Mouse (Mus musculus) cortical plate, adult 2 months (tissue): Measurements from ENCODE around the gene Atad3a. TPM values are rescaled to one million over a fixed set of nuclear protein-coding genes. Genes with fewer than 3 reads are reported as not detected.
A peak's percentile ranks its signal among the peaks of the same experiment; 100 is the strongest.

Source experiments
- H3K27ac ChIP-seq: fragments of 200-500 bp; 2 replicates; pipeline ENCODE4 v1.5.1; 2012; ENCODE audit warnings: low read length, control low read depth, inconsistent platforms; ENCODE audit not compliant: insufficient read depth
- H3K4me1 ChIP-seq: fragments of 200-500 bp; 2 replicates; pipeline ENCODE4 v1.6.1; 2011; ENCODE audit warnings: low read length; ENCODE audit not compliant: control insufficient read depth, insufficient read depth
- H3K4me3 ChIP-seq: fragments of 200-500 bp; 2 replicates; pipeline ENCODE4 v1.5.1; 2011; ENCODE audit warnings: mild to moderate bottlenecking, low read length, control low read depth; ENCODE audit not compliant: insufficient read depth
- CTCF ChIP-seq: fragments of 200-500 bp; IDR thresholded peaks from 2 replicates; pipeline ENCODE4 v1.5.1; 2011; ENCODE audit warnings: mild to moderate bottlenecking, control low read depth, low read length; ENCODE audit not compliant: insufficient read depth; ENCODE audit errors: extremely low read depth
- POLR2A ChIP-seq: fragments of 200-500 bp; IDR thresholded peaks from 2 replicates; pipeline ENCODE4 v1.6.1; 2011; ENCODE audit warnings: mild to moderate bottlenecking, low read length, control low read depth; ENCODE audit not compliant: insufficient read depth; ENCODE audit errors: extremely low read depth
- polyA plus RNA-seq: library from polyadenylated mRNA; depleted of rRNA; stranded (reverse); fragments of >200 nt; gene quantifications from 2 replicates; pipeline ENCODE4 v1.2.3, GENCODE M21; 2012

The Atad3a gene
- polyA plus RNA-seq, 1 experiment: 84.4 TPM

DNA sequence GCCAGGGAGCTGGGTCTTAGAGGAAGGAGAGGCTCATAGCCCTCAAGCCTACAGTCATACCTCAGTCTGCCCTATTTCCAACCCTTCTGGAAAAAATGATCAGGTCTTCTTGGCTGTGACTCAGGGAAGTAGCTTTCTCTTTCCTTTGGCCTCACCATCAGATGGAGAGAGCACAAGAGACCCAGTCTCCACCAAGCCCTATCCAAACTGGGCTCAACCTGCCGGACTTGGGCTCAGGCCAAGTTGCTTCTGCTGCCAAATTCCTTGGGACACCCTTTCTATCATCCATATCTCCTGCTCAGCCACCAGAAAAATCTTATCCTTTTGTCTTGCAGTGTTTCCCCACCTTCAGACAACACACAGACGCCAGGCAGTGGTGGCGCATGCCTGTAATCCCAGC, 15.0 kb upstream of the Atad3a start:
- Histone ChIP-seq H3K27ac (peak overlapping the region; percentile 52), H3K4me1 (peaks cover 9% of the 10 kb centered on the region), H3K4me3 (no peak overlapping the region)
- no peak for TF ChIP-seq POLR2A
- TF ChIP-seq CTCF: no peak

DNA sequence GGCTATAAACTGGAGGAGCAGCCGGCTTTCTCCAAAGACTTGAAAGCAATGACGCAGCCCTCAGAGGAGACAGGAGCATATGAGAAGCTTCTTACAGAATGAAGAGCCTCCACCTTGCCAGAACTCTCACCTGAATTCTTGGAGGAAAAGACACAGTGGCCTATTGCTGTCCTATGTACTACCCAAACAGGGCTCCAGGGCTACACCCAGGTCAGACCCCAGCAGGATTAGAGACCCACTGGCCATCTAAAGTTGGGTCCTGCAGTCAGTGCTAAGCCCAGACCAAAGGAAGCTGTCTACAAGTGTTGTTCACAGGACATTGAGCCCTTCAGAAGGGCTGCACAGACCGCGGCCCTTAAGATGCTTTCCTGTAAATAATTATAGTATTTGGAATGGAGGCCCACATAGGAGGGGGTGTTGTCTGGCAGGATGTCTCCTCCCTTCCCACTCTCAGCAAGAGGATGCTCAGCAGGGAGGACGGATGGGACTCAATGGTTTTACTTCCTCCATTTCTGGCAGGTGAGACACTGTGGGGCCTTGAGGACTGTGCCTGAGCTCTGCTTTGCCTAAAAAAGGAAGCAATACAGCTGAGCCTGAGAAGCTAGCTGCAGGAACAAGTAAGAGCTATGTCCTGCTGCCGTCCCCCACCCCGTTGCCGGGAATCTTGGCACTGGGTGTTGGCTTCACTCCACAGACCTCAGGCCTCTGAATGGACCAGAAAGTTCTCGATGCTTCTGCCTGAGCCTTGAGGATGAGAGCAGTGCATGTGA, 14.3 kb upstream of the Atad3a start:
- Histone ChIP-seq H3K4me3 (peak overlapping the region; percentile 31; the same call in 1 of the 2 replicates), H3K27ac (peak overlapping the region; percentile 61), H3K4me1 (peaks cover 9% of the 10 kb centered on the region)
- TF ChIP-seq POLR2A (no peak), CTCF (no peak)

- Histone ChIP-seq H3K4me1 (peaks cover 9% of the 10 kb centered on the region), H3K27ac (peak within 1 kb of the TSS; percentile 61), H3K4me3 (peak within 1 kb of the TSS; percentile 31)
- TF ChIP-seq POLR2A (peak; percentile 96), CTCF (no peak)
Measured at GRCm38 (mm10) chr4:155774280-155774754, 13.4 kb upstream of the Atad3a start, which contains the start of gene Vwa1. TSS of gene Vwa1 (minus strand) at chr4:155774698.

GRCm38 (mm10) chr4:155773335-155774078, 12.6 kb upstream of the Atad3a start:
- TF ChIP-seq CTCF (no peak), POLR2A (no peak)
- no peak overlapping the region for H3K27ac ChIP-seq

GRCm38 (mm10) chr4:155772786-155773185, 11.9 kb upstream of the Atad3a start:
- Histone ChIP-seq H3K27ac (no peak overlapping the region), H3K4me3 (no peak overlapping the region)

More at GRCm38 (mm10) chr4:155773335-155774078, 12.6 kb upstream of the Atad3a start:
- H3K4me1 ChIP-seq: peaks cover 9% of the 10 kb centered on the region
- peak overlapping the region; percentile 31; the same call in 1 of the 2 replicates for H3K4me3 ChIP-seq

GRCm38 (mm10) chr4:155771706-155772105, 10.8 kb upstream of the Atad3a start:
- H3K4me3 ChIP-seq: no peak overlapping the region
- TF ChIP-seq POLR2A: no peak
- no peak for TF ChIP-seq CTCF
- no peak overlapping the region for H3K27ac ChIP-seq
- H3K4me1 ChIP-seq: peaks cover 5% of the 10 kb centered on the region

More at GRCm38 (mm10) chr4:155772786-155773185, 11.9 kb upstream of the Atad3a start:
- TF ChIP-seq CTCF (no peak), POLR2A (no peak)
- peaks cover 9% of the 10 kb centered on the region for H3K4me1 ChIP-seq

GRCm38 (mm10) chr4:155770626-155771025, 9.7 kb upstream of the Atad3a start:
- H3K4me1 ChIP-seq: peaks cover 4% of the 10 kb centered on the region; the same call in 1 of the 2 replicates
- TF ChIP-seq POLR2A (no peak), CTCF (no peak)
- H3K27ac ChIP-seq: 0 out of 2 replicates have a peak overlapping the region, but pooled peaks have one; percentile 31
- H3K4me3 ChIP-seq: peak overlapping the region; percentile 42; the same call in 1 of the 2 replicates

GRCm38 (mm10) chr4:155769880-155770512, 9.1 kb upstream of the Atad3a start:
- H3K4me3 ChIP-seq: peak overlapping the region; percentile 42
- TF ChIP-seq POLR2A: peak; percentile 48; the same call in 1 of the 2 replicates
- peak; percentile 74 for TF ChIP-seq CTCF
- H3K27ac ChIP-seq: peak overlapping the region; percentile 31; the same call in 1 of the 2 replicates
- H3K4me1 ChIP-seq: 0 out of 2 replicates have a peak, but pooled peaks cover 1% of the 10 kb centered on the region

- TF ChIP-seq POLR2A (no peak), CTCF (no peak)
- Histone ChIP-seq H3K27ac (no peak overlapping the region), H3K4me1 (no peaks in the 10 kb centered on the region), H3K4me3 (peak overlapping the region; percentile 42)
Measured at GRCm38 (mm10) chr4:155769496-155769879, 8.6 kb upstream of the Atad3a start.
